Mouse (Mus musculus): Measurements from ENCODE around the gene Smim12. TPM values are rescaled to one million over a fixed set of nuclear protein-coding genes. Genes with fewer than 3 reads are reported as not detected.
A peak's percentile ranks its signal among the peaks of the same experiment; 100 is the strongest.

Gene Smim12
- total and polyA plus RNA-seq, 2 experiments from 2014 or later, result 26.3 to 50.7 TPM

DNA sequence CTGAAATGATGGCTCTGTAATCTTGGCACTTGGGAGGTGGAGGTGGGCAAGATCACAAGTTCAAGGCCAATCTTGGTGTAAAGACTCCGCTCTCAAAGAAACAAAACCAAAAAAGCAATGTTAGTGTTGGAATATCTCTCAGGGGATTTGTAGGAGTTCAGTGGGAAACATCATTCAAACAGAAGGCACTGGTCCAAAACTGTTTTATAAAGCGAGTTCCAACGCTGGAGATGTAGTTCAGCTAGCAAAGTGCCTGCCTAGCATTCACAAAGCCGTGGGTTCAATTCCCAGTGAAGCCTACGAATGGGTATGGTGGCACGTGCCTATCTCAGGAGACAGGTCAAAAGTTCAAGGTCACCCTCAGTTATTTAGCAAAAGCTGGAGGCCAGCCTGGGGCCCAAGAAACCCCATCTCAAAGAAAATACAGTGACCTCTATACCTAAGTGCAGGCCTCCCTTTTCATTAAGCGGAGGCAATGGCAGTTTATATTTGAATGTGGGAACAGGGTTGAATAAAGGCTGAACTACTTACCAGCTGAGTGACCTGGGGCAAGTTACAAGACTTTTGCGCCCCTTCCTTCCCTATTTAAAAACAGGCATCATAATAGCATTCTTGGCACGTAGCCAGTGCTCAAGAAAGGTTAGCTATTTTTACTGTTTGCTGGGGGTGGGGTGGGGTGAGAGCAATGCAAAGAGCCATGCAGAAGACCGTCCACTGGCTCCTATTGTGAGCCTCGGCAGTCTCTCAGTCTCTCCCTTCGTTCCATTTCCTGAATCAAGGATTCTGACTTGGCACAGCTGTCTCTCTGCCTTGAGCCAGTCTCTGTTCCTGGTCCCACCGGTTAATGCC is 42.6 kb upstream of the Smim12 start:
- H3K36me3 ChIP-seq (ENCODE audit: insufficient read depth, low read length), result peaks cover 18% of the 10 kb centered on the region; the same call in 1 of the 2 replicates
- DNase-seq (ENCODE audit: low spot score), result no peak
- ATAC-seq (ENCODE audit: low FRiP score), result no peak
- no peak overlapping the region for H3K4me2 ChIP-seq (ENCODE audit: low read depth, low read length, poor library complexity, severe bottlenecking)
- H3K27me3 ChIP-seq (ENCODE audit: insufficient read depth, low read length), result no peaks in the 10 kb centered on the region
- no peak overlapping the region for H3K4me3 ChIP-seq (ENCODE audit: low read depth, low read length)
- H3K9me3 ChIP-seq (ENCODE audit: low read length), result no peaks in the 10 kb centered on the region
- H3K4me1 ChIP-seq (ENCODE audit: insufficient read depth, low read length), result no peaks in the 10 kb centered on the region
- no peak overlapping the region for H3K9ac ChIP-seq (replicated peaks; ENCODE audit: low read length, poor library complexity, severe bottlenecking)
- TF ChIP-seq CTCF (IDR thresholded peaks at IDR 0.05), result no peak
- H3K27ac ChIP-seq (ENCODE audit: low read depth, low read length), result no peak overlapping the region
- 73% methylated on average over 13 of the region's 13 CpGs for WGBS

DNA sequence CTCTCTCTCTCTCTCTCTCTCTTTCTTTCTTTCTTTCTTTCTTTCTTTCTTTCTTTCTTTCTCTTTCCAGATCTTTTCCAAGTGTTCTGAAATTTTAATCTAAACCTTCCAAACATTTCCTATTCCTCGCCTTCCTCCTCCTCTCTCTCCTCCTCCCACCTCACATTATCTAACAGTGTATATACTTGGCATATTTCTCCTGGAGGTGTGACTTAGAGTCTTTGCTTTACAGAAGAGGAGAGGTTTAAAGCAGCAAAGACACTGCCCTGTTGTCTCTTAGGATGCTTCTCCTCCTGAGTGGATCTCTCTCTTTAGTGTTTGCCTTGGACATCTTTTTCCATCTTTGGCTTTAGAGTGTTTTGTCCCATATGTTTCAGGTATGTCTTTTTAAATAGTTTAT is 40.5 kb upstream of the Smim12 start:
- H3K9me3 ChIP-seq (ENCODE audit: low read length), result no peaks in the 10 kb centered on the region
- H3K27ac ChIP-seq (ENCODE audit: low read depth, low read length), result no peak overlapping the region

GRCm38 (mm10) chr4:127211318-127211717 is 32.3 kb upstream of the Smim12 start:
- 36% methylated on average over 9 of the region's 9 CpGs for WGBS
- no peaks in the 10 kb centered on the region for H3K27me3 ChIP-seq (ENCODE audit: insufficient read depth, low read length)
- H3K9ac ChIP-seq (replicated peaks; ENCODE audit: low read length, poor library complexity, severe bottlenecking), result no peak overlapping the region
- no peak overlapping the region for H3K4me2 ChIP-seq (ENCODE audit: low read depth, low read length, poor library complexity, severe bottlenecking)
- no peaks in the 10 kb centered on the region for H3K4me1 ChIP-seq (ENCODE audit: insufficient read depth, low read length)
- H3K27ac ChIP-seq (ENCODE audit: low read depth, low read length), result peak overlapping the region; percentile 55; the same call in 1 of the 2 replicates
- DNase-seq (ENCODE audit: low spot score), result peak; percentile 69
- TF ChIP-seq CTCF (IDR thresholded peaks at IDR 0.05), result no peak
- ATAC-seq (ENCODE audit: low FRiP score), result 0 out of 2 replicates have a peak, but pooled peaks have one; percentile 27
- no peaks in the 10 kb centered on the region for H3K9me3 ChIP-seq (ENCODE audit: low read length)
- peaks cover 19% of the 10 kb centered on the region; the same call in 1 of the 2 replicates for H3K36me3 ChIP-seq (ENCODE audit: insufficient read depth, low read length)
- H3K4me3 ChIP-seq (ENCODE audit: low read depth, low read length), result no peak overlapping the region

More for the DNA sequence above, 40.5 kb upstream of the Smim12 start:
- Histone ChIP-seq H3K9ac (replicated peaks; ENCODE audit: low read length, poor library complexity, severe bottlenecking) (no peak overlapping the region), H3K4me3 (ENCODE audit: low read depth, low read length) (no peak overlapping the region), H3K36me3 (ENCODE audit: insufficient read depth, low read length) (peaks cover 11% of the 10 kb centered on the region; the same call in 1 of the 2 replicates), H3K27me3 (ENCODE audit: insufficient read depth, low read length) (no peaks in the 10 kb centered on the region), H3K4me1 (ENCODE audit: insufficient read depth, low read length) (no peaks in the 10 kb centered on the region), H3K4me2 (ENCODE audit: low read depth, low read length, poor library complexity, severe bottlenecking) (no peak overlapping the region)
- no peak for DNase-seq (ENCODE audit: low spot score)
- WGBS, result 50% methylated on average over 1 of the region's 1 CpGs
- no peak for ATAC-seq (ENCODE audit: low FRiP score)
- TF ChIP-seq CTCF (IDR thresholded peaks at IDR 0.05), result no peak

DNA sequence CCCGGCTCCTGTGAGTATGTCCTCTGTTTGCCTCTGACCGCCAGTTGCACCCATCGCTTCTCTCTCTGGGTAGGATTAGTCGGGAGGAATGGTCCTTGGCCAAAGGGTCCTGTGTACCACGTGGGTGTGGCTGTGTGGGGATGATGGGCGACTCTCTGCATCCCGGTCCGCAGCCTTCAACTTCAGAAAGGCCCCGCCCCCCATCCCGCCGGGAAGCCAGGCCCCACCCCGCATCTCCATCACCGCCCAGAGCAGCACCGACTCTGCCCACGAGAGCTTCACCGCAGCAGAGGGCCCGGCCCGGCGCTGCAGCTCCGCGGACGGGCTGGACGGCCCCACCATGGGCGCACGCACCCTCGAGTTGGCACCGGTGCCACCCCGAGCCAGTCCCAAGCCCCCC is 29.1 kb upstream of the Smim12 start:
- Histone ChIP-seq H3K27ac (ENCODE audit: low read depth, low read length) (no peak overlapping the region), H3K4me3 (ENCODE audit: low read depth, low read length) (no peak overlapping the region), H3K36me3 (ENCODE audit: insufficient read depth, low read length) (peaks cover 15% of the 10 kb centered on the region; the same call in 1 of the 2 replicates), H3K27me3 (ENCODE audit: insufficient read depth, low read length) (no peaks in the 10 kb centered on the region), H3K9ac (replicated peaks; ENCODE audit: low read length, poor library complexity, severe bottlenecking) (no peak overlapping the region), H3K4me2 (ENCODE audit: low read depth, low read length, poor library complexity, severe bottlenecking) (no peak overlapping the region), H3K4me1 (ENCODE audit: insufficient read depth, low read length) (no peaks in the 10 kb centered on the region), H3K9me3 (ENCODE audit: low read length) (no peaks in the 10 kb centered on the region)
- WGBS, result 22% methylated on average over 23 of the region's 28 CpGs
- ATAC-seq (ENCODE audit: low FRiP score), result no peak
- DNase-seq (ENCODE audit: low spot score), result no peak
- TF ChIP-seq CTCF (IDR thresholded peaks at IDR 0.05), result no peak

DNA sequence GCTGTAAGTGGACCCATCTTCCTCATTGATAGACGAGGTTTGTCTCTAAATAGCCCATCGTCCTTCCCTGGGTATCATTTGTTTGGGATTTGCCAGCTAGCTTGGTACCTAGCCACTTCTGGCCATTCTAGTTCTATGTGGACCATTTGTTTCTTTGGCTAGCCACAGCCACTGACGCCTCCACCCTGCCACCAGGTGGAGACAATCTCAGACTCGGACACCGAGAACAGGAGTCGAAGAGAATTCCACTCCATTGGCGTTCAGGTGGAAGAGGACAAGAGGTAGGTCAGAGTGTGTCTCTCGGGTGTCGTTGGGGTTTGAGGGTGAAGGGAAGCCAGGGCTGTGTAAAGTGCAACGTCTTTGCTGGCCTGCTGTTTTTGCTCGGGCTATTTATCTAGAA is 28.5 kb upstream of the Smim12 start:
- H3K27me3 ChIP-seq (ENCODE audit: insufficient read depth, low read length), result no peaks in the 10 kb centered on the region
- H3K4me1 ChIP-seq (ENCODE audit: insufficient read depth, low read length), result no peaks in the 10 kb centered on the region
- 60% methylated on average over 11 of the region's 11 CpGs for WGBS
- peaks cover 15% of the 10 kb centered on the region; the same call in 1 of the 2 replicates for H3K36me3 ChIP-seq (ENCODE audit: insufficient read depth, low read length)
- H3K4me3 ChIP-seq (ENCODE audit: low read depth, low read length), result no peak overlapping the region
- H3K27ac ChIP-seq (ENCODE audit: low read depth, low read length), result no peak overlapping the region
- no peaks in the 10 kb centered on the region for H3K9me3 ChIP-seq (ENCODE audit: low read length)
- ATAC-seq (ENCODE audit: low FRiP score) (no peak), DNase-seq (ENCODE audit: low spot score) (no peak)
- no peak overlapping the region for H3K4me2 ChIP-seq (ENCODE audit: low read depth, low read length, poor library complexity, severe bottlenecking)
- TF ChIP-seq CTCF (IDR thresholded peaks at IDR 0.05), result peak; percentile 61
- no peak overlapping the region for H3K9ac ChIP-seq (replicated peaks; ENCODE audit: low read length, poor library complexity, severe bottlenecking)

GRCm38 (mm10) chr4:127215799-127216198 is 27.8 kb upstream of the Smim12 start:
- no peak for TF ChIP-seq CTCF (IDR thresholded peaks at IDR 0.05)

More at GRCm38 (mm10) chr4:127215799-127216198, 27.8 kb upstream of the Smim12 start:
- H3K4me2 ChIP-seq (ENCODE audit: low read depth, low read length, poor library complexity, severe bottlenecking), result no peak overlapping the region
- DNase-seq (ENCODE audit: low spot score) (no peak), ATAC-seq (ENCODE audit: low FRiP score) (no peak)
- no peak overlapping the region for H3K9ac ChIP-seq (replicated peaks; ENCODE audit: low read length, poor library complexity, severe bottlenecking)
- no peaks in the 10 kb centered on the region for H3K4me1 ChIP-seq (ENCODE audit: insufficient read depth, low read length)
- WGBS, result 48% methylated on average over 6 of the region's 9 CpGs
- no peak overlapping the region for H3K27ac ChIP-seq (ENCODE audit: low read depth, low read length)
- peaks cover 18% of the 10 kb centered on the region; the same call in 1 of the 2 replicates for H3K36me3 ChIP-seq (ENCODE audit: insufficient read depth, low read length)
- no peaks in the 10 kb centered on the region for H3K27me3 ChIP-seq (ENCODE audit: insufficient read depth, low read length)
- no peaks in the 10 kb centered on the region for H3K9me3 ChIP-seq (ENCODE audit: low read length)
- no peak overlapping the region for H3K4me3 ChIP-seq (ENCODE audit: low read depth, low read length)
